In the genomic region with DNA sequence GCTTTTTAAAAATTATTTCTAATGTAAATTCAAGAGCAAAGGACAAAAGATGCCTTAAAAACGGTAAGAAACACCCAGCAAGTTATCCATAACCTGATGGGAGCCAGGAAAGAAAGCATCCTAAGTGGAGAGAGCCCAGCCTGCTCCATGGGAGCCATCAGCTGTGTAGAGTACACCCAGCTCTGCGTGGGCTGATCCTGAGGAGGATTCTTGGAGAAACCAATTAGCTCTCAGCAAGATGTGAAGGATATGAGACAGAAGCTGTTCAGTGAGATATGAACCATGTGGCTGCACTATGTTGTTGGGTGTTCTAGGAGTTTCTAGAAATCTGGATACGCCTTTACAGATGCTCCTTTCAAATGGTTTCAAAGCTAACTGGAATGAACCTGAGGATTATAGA, we compare ENCODE assay signal across 27 mouse cellular contexts. TPM values are rescaled to one million over a fixed set of nuclear protein-coding genes. Genes with fewer than 3 reads are reported as not detected.
A peak's percentile ranks its signal among the peaks of the same experiment; 100 is the strongest.
DNase-seq lines count a peak whose midpoint lies in the region; ATAC-seq lines count a peak whose summit lies in the region.
"Had no signal": no experiment of that assay in that cellular context is flagged by ENCODE, and none has a peak within 500 bp of the region (broad histone marks: within the 10 kb centered on the region; RNA-seq: fewer than 3 reads in every experiment).

No protein-coding gene starts in this region.

- no peak overlapping the region for H3K4me3 ChIP-seq in kidney, embryonic 15.5 days (replicated peaks)
- H3K4me3 ChIP-seq: erythroblast, embryonic 14.5 days; forebrain, embryonic 12.5 days; heart, embryonic 13.5 days; limb, embryonic 10.5 days; neural tube, embryonic 15.5 days had no signal

- ATAC-seq in kidney, embryonic 15.5 days (replicated peaks; ENCODE audit: low FRiP score), result no peak
- ATAC-seq: hindbrain, postnatal 0 days; intestine, embryonic 16.5 days; lung, postnatal 0 days had no signal

- H3K27me3 ChIP-seq in kidney, embryonic 15.5 days, result no peaks in the 10 kb centered on the region
- H3K27me3 ChIP-seq: CH12.LX; forebrain, embryonic 12.5 days; heart, embryonic 13.5 days; neural tube, embryonic 15.5 days had no signal

- H3K4me1 ChIP-seq in kidney, embryonic 15.5 days, result no peaks in the 10 kb centered on the region
- H3K4me1 ChIP-seq: forebrain, embryonic 12.5 days; heart, embryonic 13.5 days; neural tube, embryonic 15.5 days had no signal

- peaks cover 58% of the 10 kb centered on the region for H3K36me3 ChIP-seq in kidney, embryonic 15.5 days
- H3K36me3 ChIP-seq: G1E had no signal

- WGBS in kidney, embryonic 15.5 days, result 87% methylated on average over 3 of the region's 3 CpGs

- DNase-seq in layer of hippocampus, adult 18-20 months (ENCODE audit: low spot score in 2 of 2), result peak; percentile 51 to 69
- DNase-seq in layer of hippocampus, postnatal 25 days (ENCODE audit: extremely low spot score in 1 of 2, low spot score in 1 of 2), result no peak
- DNase-seq in layer of hippocampus, adult 8-10 months (ENCODE audit: low spot score in 2 of 2), result peak; percentile 45 to 51
- DNase-seq in left cerebral cortex, postnatal 14 days (ENCODE audit: low spot score in 2 of 2), result peak; percentile 46 to 62
- peak; percentile 28 for DNase-seq in right cerebral cortex, postnatal 25 days
- DNase-seq in ovary, postnatal 10 days (ENCODE audit: low spot score), result no peak
- DNase-seq: adrenal gland, adult 2 months; B cell, adult 2 months; cerebellum, adult 11-12 months; cerebellum, postnatal 10 days; gastrocnemius, postnatal 10 days; heart, adult 18-20 months; heart, postnatal 14 days; thymus, adult 2 months; thymus, postnatal 4 days had no signal

- H3K27ac ChIP-seq in kidney, embryonic 15.5 days, result no peak overlapping the region
- H3K27ac ChIP-seq: forebrain, embryonic 12.5 days; heart, embryonic 13.5 days; hindbrain, postnatal 0 days; limb, embryonic 10.5 days; neural tube, embryonic 15.5 days had no signal

- intact Hi-C loops in left cerebral cortex, postnatal 14 days (cut with DNase I), result no loop called here

- H3K4me2 ChIP-seq in kidney, embryonic 15.5 days, result no peak overlapping the region
- H3K4me2 ChIP-seq: forebrain, embryonic 12.5 days; heart, embryonic 13.5 days; midbrain, embryonic 11.5 days; neural tube, embryonic 15.5 days had no signal

- H3K9ac ChIP-seq in kidney, embryonic 15.5 days, result no peak overlapping the region
- H3K9ac ChIP-seq: forebrain, embryonic 12.5 days; heart, embryonic 13.5 days; neural tube, embryonic 15.5 days had no signal

- H3K9me3 ChIP-seq in kidney, embryonic 15.5 days (replicated peaks), result no peaks in the 10 kb centered on the region
- H3K9me3 ChIP-seq: forebrain, embryonic 12.5 days; G1E; heart, embryonic 13.5 days; limb, embryonic 10.5 days; neural tube, embryonic 15.5 days had no signal

RNA-seq across cellular contexts. Expression of gene Dut, which starts 58.7 kb away (rescaled TPM):
- 10 to 100 TPM; 24.8 to 31.3 TPM for total RNA-seq in layer of hippocampus, adult 18-20 months (2021)
- 10 to 100 TPM; 25.9 to 34.0 TPM for total RNA-seq in layer of hippocampus, postnatal 25 days (2021)
- 10 to 100 TPM; 24.6 to 30.0 (median 28.4) TPM for total RNA-seq in layer of hippocampus, adult 8-10 months (2022)
- 10 to 100 TPM; 27.6 to 29.0 TPM for total RNA-seq in left cerebral cortex, postnatal 14 days (2021)
- polyA plus RNA-seq in kidney, embryonic 15.5 days (2015; fragmentation: Nextera tagmentation; extraction: Ambion mirVana), result 176 and 183 TPM in 2 replicates

Comparison
In these comparisons a context has a peak if more than half of its experiments do, and no peak if none do; other contexts are left out.
1. DNase-seq: peak in layer of hippocampus, adult 18-20 months (2 of 2), layer of hippocampus, adult 8-10 months (2 of 2), left cerebral cortex, postnatal 14 days (2 of 2) and right cerebral cortex, postnatal 25 days (single experiment); none in layer of hippocampus, postnatal 25 days (0 of 2) and ovary, postnatal 10 days (single experiment).